Mouse (Mus musculus) cortical plate, adult 2 months (tissue): ENCODE measurements around the gene Chd2. TPM values are rescaled to one million over a fixed set of nuclear protein-coding genes. Genes with fewer than 3 reads are reported as not detected.

Experiments used
- H3K27ac ChIP-seq: fragments of 200-500 bp; 2 replicates; pipeline ENCODE4 v1.5.1; 2012; ENCODE audit warnings: low read length, control low read depth, inconsistent platforms; ENCODE audit not compliant: insufficient read depth
- H3K4me1 ChIP-seq: fragments of 200-500 bp; 2 replicates; pipeline ENCODE4 v1.6.1; 2011; ENCODE audit warnings: low read length; ENCODE audit not compliant: control insufficient read depth, insufficient read depth
- H3K4me3 ChIP-seq: fragments of 200-500 bp; 2 replicates; pipeline ENCODE4 v1.5.1; 2011; ENCODE audit warnings: mild to moderate bottlenecking, low read length, control low read depth; ENCODE audit not compliant: insufficient read depth
- CTCF ChIP-seq: fragments of 200-500 bp; IDR thresholded peaks from 2 replicates; pipeline ENCODE4 v1.5.1; 2011; ENCODE audit warnings: mild to moderate bottlenecking, control low read depth, low read length; ENCODE audit not compliant: insufficient read depth; ENCODE audit errors: extremely low read depth
- POLR2A ChIP-seq: fragments of 200-500 bp; IDR thresholded peaks from 2 replicates; pipeline ENCODE4 v1.6.1; 2011; ENCODE audit warnings: mild to moderate bottlenecking, low read length, control low read depth; ENCODE audit not compliant: insufficient read depth; ENCODE audit errors: extremely low read depth
- polyA plus RNA-seq: library from polyadenylated mRNA; depleted of rRNA; stranded (reverse); fragments of >200 nt; gene quantifications from 2 replicates; pipeline ENCODE4 v1.2.3, GENCODE M21; 2012

Chd2 gene
- polyA plus RNA-seq, 1 experiment, result 33.5 TPM

DNA sequence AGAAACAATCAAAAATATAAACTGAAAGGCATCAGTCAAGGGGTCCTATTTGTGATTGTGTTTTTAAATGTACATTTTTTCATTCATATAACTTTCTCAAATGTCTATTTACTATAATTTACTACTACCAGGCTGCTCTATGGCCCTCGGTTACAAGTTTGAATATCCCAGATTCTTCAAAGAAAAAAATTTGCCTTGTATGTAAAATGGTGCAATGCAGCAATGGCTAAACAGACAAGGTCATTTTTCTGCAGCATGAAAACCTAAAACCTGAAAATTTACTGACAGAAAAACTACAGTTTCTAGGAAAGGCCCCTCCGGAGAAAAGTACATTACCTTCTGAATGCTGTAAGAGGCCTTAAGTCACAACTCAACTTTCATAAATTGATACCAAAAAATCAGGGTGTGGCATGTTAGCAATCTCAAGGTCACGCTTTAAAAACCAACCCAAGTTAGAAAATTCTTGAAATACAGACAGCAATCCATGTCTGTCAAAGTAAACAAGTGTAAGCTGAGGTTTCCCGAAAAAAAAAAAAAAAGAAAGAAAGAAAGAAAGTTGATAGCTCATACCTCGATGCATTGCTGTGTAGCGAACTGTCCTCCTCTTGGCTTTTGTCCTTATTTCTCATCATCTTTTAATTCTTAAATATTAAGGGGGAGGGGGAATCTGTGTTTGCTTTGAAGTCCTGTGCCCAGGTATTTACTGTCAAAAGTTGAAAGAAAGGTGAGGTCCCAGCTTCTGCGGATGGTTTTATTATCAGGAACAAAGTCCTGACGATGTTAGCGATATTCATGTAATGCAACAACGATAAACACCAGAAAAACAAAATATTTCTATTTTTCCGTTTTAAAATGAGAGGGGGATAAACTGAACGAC, 1.2 kb downstream of the Chd2 start:
- TF ChIP-seq CTCF (no peak), POLR2A (no peak)
- peak overlapping the region; percentile 90; the same call in 1 of the 2 replicates for H3K27ac ChIP-seq
- peaks cover 8% of the 10 kb centered on the region for H3K4me1 ChIP-seq
- peak overlapping the region; percentile 70 for H3K4me3 ChIP-seq

GRCm38 (mm10) chr7:73539116-73539682, 2.4 kb downstream of the Chd2 start:
- H3K4me3 ChIP-seq, result peak overlapping the region; percentile 70; the same call in 1 of the 2 replicates
- no peak for TF ChIP-seq CTCF
- TF ChIP-seq POLR2A, result no peak
- H3K4me1 ChIP-seq, result peaks cover 5% of the 10 kb centered on the region; the same call in 1 of the 2 replicates
- peak overlapping the region; percentile 54; the same call in 1 of the 2 replicates for H3K27ac ChIP-seq

GRCm38 (mm10) chr7:73538424-73539079, 3.1 kb downstream of the Chd2 start:
- Histone ChIP-seq H3K27ac (peak overlapping the region; percentile 12; the same call in 1 of the 2 replicates), H3K4me3 (peak overlapping the region; percentile 70), H3K4me1 (peaks cover 8% of the 10 kb centered on the region; the same call in 1 of the 2 replicates)
- TF ChIP-seq CTCF (no peak), POLR2A (no peak)

GRCm38 (mm10) chr7:73537634-73538423, 3.8 kb downstream of the Chd2 start:
- TF ChIP-seq POLR2A, result peak; percentile 93
- no peak for TF ChIP-seq CTCF
- H3K27ac ChIP-seq, result peak overlapping the region; percentile 72
- H3K4me1 ChIP-seq, result peaks cover 13% of the 10 kb centered on the region
- peak overlapping the region; percentile 38 for H3K4me3 ChIP-seq

- Histone ChIP-seq H3K4me3 (peak overlapping the region; percentile 38), H3K4me1 (peaks cover 14% of the 10 kb centered on the region), H3K27ac (peak overlapping the region; percentile 72)
- no peak for TF ChIP-seq CTCF
- TF ChIP-seq POLR2A, result no peak
Measured at GRCm38 (mm10) chr7:73537228-73537627, 4.4 kb downstream of the Chd2 start.

DNA sequence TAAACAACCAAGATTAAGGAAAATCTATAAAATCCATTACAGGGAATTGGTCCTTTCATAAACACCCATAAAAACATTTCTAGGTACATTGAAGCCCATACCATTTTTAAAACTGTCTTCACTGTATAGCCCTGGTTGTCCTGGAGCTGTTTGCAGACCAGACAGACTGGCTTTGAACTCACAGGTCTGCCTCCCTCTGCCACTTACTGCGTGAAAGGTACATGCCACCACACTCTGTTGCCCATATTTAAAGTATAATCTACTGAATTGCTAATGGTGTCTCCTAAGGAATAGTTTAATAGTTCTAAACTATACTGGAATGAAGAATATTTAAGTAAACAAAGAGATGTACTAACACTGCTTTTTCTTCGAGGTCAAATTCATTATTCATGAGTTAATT, 5.1 kb downstream of the Chd2 start:
- H3K4me3 ChIP-seq, result peak overlapping the region; percentile 38; the same call in 1 of the 2 replicates
- peaks cover 14% of the 10 kb centered on the region for H3K4me1 ChIP-seq
- no peak for TF ChIP-seq POLR2A
- TF ChIP-seq CTCF, result no peak
- peak overlapping the region; percentile 72; the same call in 1 of the 2 replicates for H3K27ac ChIP-seq

GRCm38 (mm10) chr7:73535861-73536200, 5.8 kb downstream of the Chd2 start:
- Histone ChIP-seq H3K4me1 (peaks cover 16% of the 10 kb centered on the region), H3K4me3 (no peak overlapping the region), H3K27ac (no peak overlapping the region)
- no peak for TF ChIP-seq CTCF
- no peak for TF ChIP-seq POLR2A

DNA sequence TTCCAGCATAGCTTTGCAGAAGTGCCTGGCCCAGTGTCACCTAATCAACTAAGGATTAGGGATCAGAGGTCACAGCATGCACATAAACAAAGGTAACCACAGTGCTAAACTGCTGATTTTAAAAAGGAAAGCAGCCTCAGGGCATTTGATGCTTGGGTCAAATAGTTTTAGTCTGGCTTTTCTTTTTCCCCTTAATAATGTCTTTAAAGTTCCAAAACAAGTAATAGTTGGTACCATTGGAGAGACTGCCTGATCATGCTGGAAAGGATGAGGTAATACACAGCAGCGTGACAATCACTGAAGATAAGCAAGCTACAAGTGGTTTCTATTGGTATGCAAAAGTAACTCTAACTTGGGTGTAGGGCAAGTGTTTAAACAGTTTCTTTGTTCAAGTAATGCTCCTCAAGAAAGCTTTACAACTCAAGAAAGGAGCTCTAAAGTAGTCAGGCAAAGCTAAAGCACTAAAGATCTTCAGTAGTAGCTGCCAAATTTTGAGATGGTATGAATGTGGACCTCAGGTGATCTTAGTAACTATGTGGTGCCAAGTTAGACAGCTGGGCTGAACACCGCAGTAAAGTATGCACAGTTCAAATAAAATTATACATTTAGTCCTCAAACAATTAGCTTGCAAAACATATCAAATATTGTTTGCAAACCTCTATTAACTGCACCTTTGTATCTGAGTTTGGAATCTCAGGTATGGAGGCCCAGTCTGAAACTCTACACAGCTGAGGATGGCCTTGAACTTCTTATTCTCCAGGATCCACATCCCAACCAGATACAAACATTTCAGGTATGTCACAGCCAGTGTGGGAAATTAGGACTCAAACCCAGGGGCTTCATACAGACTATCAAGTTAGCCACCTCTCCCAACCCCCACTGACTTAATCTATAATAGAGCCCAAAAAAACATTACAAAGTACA, 6.4 kb downstream of the Chd2 start:
- TF ChIP-seq CTCF (no peak), POLR2A (no peak)
- peaks cover 17% of the 10 kb centered on the region for H3K4me1 ChIP-seq
- no peak overlapping the region for H3K27ac ChIP-seq
- no peak overlapping the region for H3K4me3 ChIP-seq
